Mouse (Mus musculus) gastrocnemius, postnatal 36 days (tissue): ENCODE measurements at regions not wholly inside any gene's neighbourhood (a gene's known extent, or its start where the extent isn't known, plus 50 kb on each side); places are given as distances from the start of the nearest gene placed in this dataset.
A peak's percentile ranks its signal among the peaks of the same experiment; 100 is the strongest.

Experiments used
- DNase-seq, 2 experiments: peaks; one replicate each; pipeline ENCODE4 v3.0.0; 2022
- intact Hi-C: fragments of 180-260 bp; cut with DNase I; formaldehyde crosslinking; loops from one replicate; pipeline ENCODE4 v1.15.1; 2025

DNA sequence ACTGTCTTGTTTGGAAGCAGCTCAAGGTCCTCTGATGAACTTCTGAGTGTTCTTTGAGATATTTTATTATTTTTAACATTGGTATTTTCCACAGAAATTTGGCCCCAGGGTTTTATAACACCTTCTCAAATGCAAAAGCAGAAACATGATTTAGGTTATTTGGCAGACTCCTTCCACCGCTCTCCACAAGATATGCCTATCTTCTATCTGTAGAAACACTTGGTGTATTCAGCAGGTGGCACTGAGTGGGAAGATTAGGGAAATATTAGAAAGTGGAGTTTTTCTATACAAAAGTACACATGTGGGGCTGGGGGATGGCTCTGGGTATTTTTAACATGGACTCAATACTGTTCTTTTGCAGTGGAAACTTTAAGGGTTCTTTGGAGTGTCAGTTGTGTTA, 475.3 kb downstream of the Dach1 start:
- intact Hi-C loops, result no loop called here
- DNase-seq, result no peak

- intact Hi-C loops, result no loop called here
- DNase-seq, result no peak
Observed at GRCm38 (mm10) chr14:97684617-97685016, 484.9 kb downstream of the Dach1 start.

DNA sequence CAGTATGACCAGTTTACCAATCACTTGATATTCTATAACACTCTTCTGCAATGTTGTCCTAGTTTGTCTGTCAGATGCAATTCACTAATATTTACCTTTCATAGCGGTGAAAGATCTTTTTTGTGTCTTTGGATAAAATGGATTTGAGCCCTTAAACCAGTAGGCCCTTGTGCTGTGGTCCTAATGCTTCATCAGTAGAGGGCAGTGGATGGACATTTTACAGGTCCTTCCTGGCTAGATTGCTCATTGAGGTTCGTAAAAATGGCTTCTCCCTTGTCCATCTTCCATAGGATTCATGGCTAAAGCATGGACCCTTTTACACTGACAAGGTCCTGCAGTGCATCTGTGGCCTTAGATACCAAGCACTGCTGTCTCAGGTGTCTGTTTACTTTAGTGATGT, 501.8 kb downstream of the Dach1 start:
- DNase-seq, result no peak
- intact Hi-C loops, result no loop called here

GRCm38 (mm10) chr14:97638187-97638792, 531.3 kb downstream of the Dach1 start:
- intact Hi-C loops, result no loop called here
- DNase-seq, result no peak

GRCm38 (mm10) chr14:97611438-97611837, 558.1 kb downstream of the Dach1 start:
- intact Hi-C loops, result no loop called here

DNA sequence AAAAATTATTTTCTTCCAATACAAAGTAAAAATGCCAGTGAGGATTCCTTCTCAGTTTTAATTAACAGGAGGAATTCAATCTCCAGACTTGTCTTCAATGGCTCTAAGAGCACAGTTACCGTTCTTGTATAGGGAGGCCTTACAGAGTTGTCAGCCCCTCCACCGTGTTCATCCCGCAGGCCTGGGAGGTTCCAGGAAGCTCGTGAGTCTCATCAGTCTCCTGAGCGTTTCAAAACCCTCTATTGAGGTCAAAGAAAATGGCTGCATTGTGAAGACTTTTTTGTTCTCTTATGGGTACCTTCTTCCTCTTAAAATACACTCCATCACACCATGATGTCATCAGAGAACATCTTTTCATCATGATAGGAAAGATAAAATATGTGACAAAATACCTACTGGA, 572.9 kb downstream of the Dach1 start:
- DNase-seq, result no peak
- intact Hi-C loops, result no loop called here

More at GRCm38 (mm10) chr14:97611438-97611837, 558.1 kb downstream of the Dach1 start:
- DNase-seq, result no peak

DNA sequence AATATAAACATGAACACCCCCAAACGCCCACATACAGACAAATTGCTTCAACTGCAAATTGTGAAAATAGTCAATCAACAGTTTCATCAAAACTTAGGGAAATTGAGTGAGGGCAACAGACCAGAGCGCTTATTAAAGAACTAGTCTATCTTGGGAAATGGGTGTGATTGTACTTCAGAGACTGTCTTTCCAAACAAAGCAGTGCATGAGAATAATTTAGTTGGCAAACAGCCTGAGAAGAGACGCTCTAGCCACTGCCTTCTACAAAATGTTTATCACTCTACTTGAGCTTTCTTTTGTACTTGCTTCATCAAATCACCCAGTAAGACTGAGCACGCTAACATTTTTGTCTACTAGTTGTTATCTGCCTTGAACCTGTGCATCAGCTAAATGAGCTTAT, 581.0 kb downstream of the Dach1 start:
- no peak for DNase-seq
- intact Hi-C loops, result no loop called here

DNA sequence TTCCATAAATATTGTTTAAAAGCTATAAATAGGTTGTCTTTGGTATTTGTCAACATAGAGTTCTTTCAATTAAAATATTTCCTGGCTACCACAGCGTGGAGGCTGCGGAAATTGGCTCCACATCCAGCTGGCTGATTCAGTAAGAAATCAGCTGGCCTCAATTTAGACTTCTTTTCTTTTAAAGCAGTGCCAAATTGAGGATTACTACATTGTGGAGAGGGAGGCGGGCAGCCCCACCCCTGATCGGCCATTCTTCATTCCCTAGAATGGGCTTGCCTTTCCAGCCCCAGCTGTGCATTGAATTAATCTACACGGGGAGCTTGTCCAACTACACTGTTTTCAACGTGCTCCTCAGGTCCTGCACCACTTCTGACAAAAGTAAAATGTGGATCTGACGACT, 581.4 kb downstream of the Dach1 start:
- peak; percentile 8 to 13 for DNase-seq
- intact Hi-C loops, result no loop called here

DNA sequence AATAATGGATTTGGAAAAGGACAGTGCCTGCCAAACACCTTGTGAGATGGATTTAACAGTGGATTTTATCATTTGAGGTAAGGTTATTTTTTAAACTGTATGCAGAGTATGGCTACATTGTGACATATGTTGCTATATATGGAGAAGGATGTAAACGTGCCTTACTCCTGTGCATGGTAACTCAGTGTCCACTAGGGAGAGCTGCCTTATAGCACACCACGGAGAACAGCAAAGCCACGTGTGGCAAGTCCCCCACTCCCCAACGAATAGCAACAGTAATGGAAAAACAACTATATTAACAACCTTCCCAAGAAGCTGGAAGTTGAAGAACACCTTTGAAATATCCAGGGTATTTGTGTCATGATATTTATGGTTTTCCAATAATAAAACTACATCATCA, 582.6 kb downstream of the Dach1 start:
- no peak for DNase-seq
- intact Hi-C loops, result no loop called here

- intact Hi-C loops, result no loop called here
- DNase-seq, result no peak
Observed at GRCm38 (mm10) chr14:97570274-97570673, 599.3 kb downstream of the Dach1 start.

DNA sequence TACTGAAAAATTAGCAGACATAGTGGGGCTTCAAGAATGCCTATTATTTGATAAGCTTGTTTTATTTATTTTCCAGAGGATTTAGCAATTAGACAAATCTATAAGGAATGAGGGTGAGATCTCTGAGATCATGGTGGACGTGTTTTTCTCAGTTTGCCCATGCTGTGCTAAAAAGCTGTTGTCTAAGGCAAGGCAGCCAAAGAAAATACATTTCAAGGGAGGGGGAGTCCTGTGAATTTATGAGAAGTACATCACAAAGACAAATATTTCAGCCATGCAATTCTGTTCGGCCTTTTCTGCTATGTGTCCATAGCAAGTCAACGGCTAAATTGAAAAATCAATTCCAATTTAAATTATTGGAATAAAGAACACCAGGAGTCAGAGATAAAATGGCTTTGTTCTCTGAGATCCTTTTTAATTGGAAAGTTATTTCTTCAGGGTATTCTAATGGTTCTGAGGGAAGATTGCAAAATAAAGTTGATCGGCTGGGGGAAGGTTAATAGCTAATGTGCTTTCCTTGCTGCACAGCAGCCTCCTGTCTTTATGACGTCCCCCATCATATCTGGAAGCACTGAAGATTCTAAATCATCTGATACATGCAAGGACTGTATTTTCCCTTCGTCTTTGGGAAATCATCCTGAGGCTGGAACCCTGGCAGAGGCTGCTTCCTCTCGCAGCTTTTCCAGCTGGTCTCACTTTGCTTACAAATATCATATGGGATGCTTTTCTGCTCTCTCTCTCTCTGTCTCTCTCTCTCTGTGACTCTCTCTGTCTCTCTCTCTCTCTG, 609.3 kb downstream of the Dach1 start:
- no peak for DNase-seq

DNA sequence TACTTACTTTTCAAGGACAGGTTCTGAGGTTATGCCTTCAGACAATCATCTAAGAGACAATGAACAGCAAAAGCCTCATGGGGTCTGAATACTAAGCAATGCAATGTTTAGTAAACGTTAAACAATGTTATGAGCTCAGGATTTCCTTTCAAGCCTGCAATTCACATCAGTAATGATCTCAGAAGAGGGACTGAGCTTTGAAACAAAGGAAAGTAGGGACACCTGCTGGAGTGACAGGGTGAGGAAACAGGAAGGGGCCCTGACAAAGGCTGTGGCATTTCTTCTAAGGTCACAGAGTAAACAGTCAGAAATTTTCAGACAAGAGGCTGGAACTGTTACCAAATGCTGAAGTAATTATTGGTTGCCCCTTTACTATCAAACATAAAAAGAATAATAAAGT, 610.0 kb downstream of the Dach1 start:
- no peak for DNase-seq
- intact Hi-C loops, result no loop called here

More for the DNA sequence above, 609.3 kb downstream of the Dach1 start:
- intact Hi-C loops, result no loop called here

GRCm38 (mm10) chr14:97558289-97558688, 611.3 kb downstream of the Dach1 start:
- intact Hi-C loops, result no loop called here
- no peak for DNase-seq

GRCm38 (mm10) chr14:97557888-97558287, 611.7 kb downstream of the Dach1 start:
- intact Hi-C loops, result no loop called here
- DNase-seq, result no peak

GRCm38 (mm10) chr14:97546276-97546675, 623.3 kb downstream of the Dach1 start:
- intact Hi-C loops, result no loop called here
- DNase-seq, result no peak

DNA sequence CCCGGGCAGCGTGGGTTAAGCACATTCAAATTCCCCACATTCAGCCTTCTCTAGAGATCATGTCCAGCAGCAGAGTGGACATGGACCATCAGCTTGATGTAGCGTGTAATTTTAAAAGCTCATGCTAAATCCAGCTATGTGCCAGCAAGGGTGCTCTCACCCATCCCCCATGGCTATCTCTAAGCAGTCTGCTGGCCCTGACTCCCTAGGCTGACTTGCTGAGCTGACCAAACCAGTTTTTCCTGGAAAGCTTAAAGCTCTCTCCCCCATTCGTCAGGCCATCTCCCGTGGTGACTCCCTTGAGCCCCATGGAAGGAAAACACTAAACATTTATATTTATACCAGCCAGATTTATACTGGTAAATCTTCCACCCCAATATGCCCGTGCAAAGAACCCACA, 625.3 kb downstream of the Dach1 start:
- no peak for DNase-seq

DNA sequence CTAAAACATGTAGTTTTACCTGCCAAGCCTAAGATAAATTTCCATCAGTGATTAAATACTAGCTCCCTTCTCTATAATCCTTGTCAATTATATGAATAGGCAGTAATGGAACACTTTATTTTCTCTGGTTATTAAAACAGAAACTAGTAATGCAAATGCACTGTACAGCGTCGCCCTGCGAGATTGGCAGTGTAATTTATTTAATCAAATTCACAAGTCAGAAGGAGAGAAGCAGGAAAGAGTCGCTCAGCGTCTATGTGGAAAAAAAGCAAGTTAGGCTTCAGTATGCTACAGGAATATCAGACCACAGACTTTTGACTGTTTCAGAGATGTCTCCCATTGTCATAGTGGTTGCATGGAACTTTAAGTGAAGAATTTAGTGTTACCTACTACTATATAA, 632.6 kb downstream of the Dach1 start:
- intact Hi-C loops, result no loop called here
- no peak for DNase-seq

More for the DNA sequence above, 625.3 kb downstream of the Dach1 start:
- intact Hi-C loops, result no loop called here

GRCm38 (mm10) chr14:97511318-97511717, 658.2 kb downstream of the Dach1 start:
- intact Hi-C loops, result no loop called here
- no peak for DNase-seq

DNA sequence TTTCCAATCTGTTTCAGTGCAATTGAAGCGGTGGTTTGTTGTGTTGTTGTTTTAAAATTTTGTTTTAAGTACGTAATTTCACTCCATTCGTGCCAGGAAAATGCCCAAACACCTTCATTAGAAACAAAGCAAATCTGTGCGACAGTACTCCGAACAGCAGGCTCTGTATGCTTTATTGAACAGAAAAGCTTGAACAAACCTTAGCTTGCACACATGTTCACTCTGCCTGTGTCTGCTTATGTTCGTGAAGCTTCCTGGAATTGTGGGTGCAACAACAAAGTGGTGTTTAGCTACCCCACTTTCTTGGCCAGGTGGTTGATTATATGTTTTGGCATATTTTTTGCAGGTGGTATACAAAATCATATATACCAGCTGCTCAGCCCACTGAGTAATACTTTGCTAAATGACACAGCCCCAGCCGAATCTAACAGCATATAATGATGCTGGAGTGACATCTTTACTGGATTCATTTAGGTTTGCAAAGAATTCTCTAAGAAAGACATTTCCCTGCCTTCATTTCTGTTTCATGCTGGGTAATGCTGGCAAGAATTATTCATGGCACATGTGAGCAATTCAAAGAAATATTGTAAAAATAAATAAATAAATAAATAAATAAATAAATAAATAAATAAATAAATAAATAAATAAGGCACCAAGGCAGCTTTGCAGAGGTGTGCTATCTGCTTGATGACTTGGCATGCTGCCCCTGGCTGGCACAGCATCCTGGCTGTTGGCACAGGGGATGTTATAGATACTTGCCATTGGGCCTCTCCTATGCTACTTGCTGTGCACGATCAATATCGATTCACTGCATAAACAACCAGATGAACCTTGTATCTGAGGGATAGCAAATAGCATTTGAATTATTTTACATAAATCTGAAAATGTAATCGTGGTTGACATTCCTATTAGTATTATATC, 679.9 kb downstream of the Dach1 start:
- intact Hi-C loops, result no loop called here
- no peak for DNase-seq

GRCm38 (mm10) chr14:97478236-97478635, 691.3 kb downstream of the Dach1 start:
- intact Hi-C loops, result no loop called here
- no peak for DNase-seq

DNA sequence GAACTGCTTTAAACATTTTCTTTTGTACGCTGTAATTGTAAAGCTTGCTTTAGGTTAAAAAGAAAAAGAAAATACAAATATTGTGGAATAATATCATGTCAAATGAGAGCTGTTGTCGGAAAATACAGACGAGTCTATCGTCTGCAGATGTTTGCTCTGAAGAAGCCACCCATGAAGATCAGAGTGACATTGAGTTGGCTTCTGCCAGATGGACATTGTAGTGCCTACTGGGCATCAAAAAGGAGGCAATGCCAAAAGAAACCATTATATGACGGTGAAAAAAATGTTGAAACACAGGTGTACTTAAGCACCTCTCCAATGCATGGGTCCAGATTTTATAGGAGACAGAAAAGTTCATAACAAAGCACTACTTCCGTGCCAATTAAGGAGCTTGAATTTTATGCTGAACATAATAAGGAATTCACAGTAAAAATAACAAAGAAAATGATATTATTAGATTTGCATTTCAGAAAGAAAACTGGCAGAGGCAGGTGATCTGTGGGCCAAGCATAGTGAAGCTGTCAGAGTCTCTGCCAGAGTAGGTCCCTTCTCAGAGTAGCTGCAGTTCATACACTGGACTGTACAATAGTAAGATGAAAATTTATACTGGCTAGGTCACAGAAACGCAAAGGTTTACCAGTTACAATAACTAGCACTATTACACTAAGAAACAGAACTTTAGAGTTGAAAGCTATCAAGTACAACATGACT, 718.9 kb downstream of the Dach1 start:
- intact Hi-C loops, result no loop called here
- no peak for DNase-seq
